Comparison of ENCODE assay signal across 8 mouse cellular contexts in the genomic region with DNA sequence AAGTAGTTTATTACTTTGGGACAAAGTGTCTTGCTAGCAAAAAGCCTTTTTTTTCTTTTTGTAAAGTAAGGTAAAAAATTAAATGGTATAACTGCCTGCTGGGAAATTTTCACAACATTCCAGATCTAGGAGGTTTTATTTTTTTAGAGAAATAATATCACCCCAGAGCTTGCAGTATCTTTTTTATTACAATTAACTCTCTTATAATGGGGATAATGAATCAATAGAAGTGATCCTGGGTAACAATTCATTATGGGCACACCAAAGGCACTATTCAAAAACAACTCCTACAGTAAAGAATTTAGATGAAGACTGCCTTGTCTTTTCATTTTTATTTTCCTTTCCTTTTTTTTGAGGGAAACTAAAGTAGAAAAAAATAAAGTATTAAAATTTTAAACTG. TPM values are rescaled to one million over a fixed set of nuclear protein-coding genes. Genes with fewer than 3 reads are reported as not detected.
DNase-seq lines count a peak whose midpoint lies in the region; ATAC-seq and TF ChIP-seq lines count a peak whose summit lies in the region.

No protein-coding gene starts in this region.

- ATAC-seq in heart, embryonic 12.5 days (ENCODE audit: insufficient number of reproducible peaks, low FRiP score) = no peak
- no peak for ATAC-seq in lung, embryonic 15.5 days (ENCODE audit: borderline replicate concordance, extremely low read depth, low FRiP score, low TSS enrichment)
- no peak for ATAC-seq in hindbrain, embryonic 13.5 days (ENCODE audit: low FRiP score)

- no peak overlapping the region for H3K9ac ChIP-seq in heart, embryonic 12.5 days
- no peak overlapping the region for H3K9ac ChIP-seq in lung, embryonic 15.5 days
- no peak overlapping the region for H3K9ac ChIP-seq in hindbrain, embryonic 13.5 days

- peak overlapping the region; percentile 98 for H3K4me3 ChIP-seq in heart, embryonic 10.5 days
- H3K4me3 ChIP-seq in heart, embryonic 12.5 days = no peak overlapping the region
- no peak overlapping the region for H3K4me3 ChIP-seq in lung, embryonic 15.5 days
- no peak overlapping the region for H3K4me3 ChIP-seq in hindbrain, embryonic 13.5 days
- peak overlapping the region; percentile 93 for H3K4me3 ChIP-seq in myocyte

- no peaks in the 10 kb centered on the region for H3K36me3 ChIP-seq in heart, embryonic 10.5 days
- no peaks in the 10 kb centered on the region for H3K36me3 ChIP-seq in heart, embryonic 12.5 days
- no peaks in the 10 kb centered on the region for H3K36me3 ChIP-seq in lung, embryonic 15.5 days
- no peaks in the 10 kb centered on the region for H3K36me3 ChIP-seq in hindbrain, embryonic 13.5 days
- H3K36me3 ChIP-seq in myocyte (ENCODE audit: control insufficient read depth, insufficient read depth) = peaks cover 10% of the 10 kb centered on the region

- H3K27ac ChIP-seq in heart, embryonic 10.5 days = 0 out of 2 replicates have a peak overlapping the region, but pooled peaks have one; percentile 99
- H3K27ac ChIP-seq in heart, embryonic 12.5 days (ENCODE audit: poor library complexity, severe bottlenecking) = no peak overlapping the region
- no peak overlapping the region for H3K27ac ChIP-seq in lung, embryonic 15.5 days
- H3K27ac ChIP-seq in hindbrain, embryonic 13.5 days = no peak overlapping the region

- H3K4me1 ChIP-seq in heart, embryonic 10.5 days = peaks cover 6% of the 10 kb centered on the region; the same call in 1 of the 2 replicates
- H3K4me1 ChIP-seq in heart, embryonic 12.5 days (replicated peaks) = peaks cover 16% of the 10 kb centered on the region
- peaks cover 12% of the 10 kb centered on the region for H3K4me1 ChIP-seq in lung, embryonic 15.5 days
- H3K4me1 ChIP-seq in hindbrain, embryonic 13.5 days (replicated peaks) = peaks cover 20% of the 10 kb centered on the region

- H3K9me3 ChIP-seq in heart, embryonic 10.5 days = no peaks in the 10 kb centered on the region
- H3K9me3 ChIP-seq in heart, embryonic 12.5 days (replicated peaks) = no peaks in the 10 kb centered on the region
- H3K9me3 ChIP-seq in lung, embryonic 15.5 days = no peaks in the 10 kb centered on the region
- H3K9me3 ChIP-seq in hindbrain, embryonic 13.5 days = no peaks in the 10 kb centered on the region

- H3ac ChIP-seq in myocyte (ENCODE audit: control insufficient read depth, insufficient read length) = no peak overlapping the region

- no peak overlapping the region for H3K4me2 ChIP-seq in heart, embryonic 12.5 days
- peak overlapping the region; percentile 61; the same call in 1 of the 2 replicates for H3K4me2 ChIP-seq in lung, embryonic 15.5 days
- H3K4me2 ChIP-seq in hindbrain, embryonic 13.5 days = peak overlapping the region; percentile 71
- peak overlapping the region; percentile 92 for H3K4me2 ChIP-seq in myocyte (ENCODE audit: low read depth)

- no peaks in the 10 kb centered on the region for H3K27me3 ChIP-seq in heart, embryonic 10.5 days (ENCODE audit: insufficient read depth, poor library complexity, severe bottlenecking)
- no peaks in the 10 kb centered on the region for H3K27me3 ChIP-seq in heart, embryonic 12.5 days (replicated peaks)
- no peaks in the 10 kb centered on the region for H3K27me3 ChIP-seq in lung, embryonic 15.5 days
- H3K27me3 ChIP-seq in hindbrain, embryonic 13.5 days = no peaks in the 10 kb centered on the region
- no peaks in the 10 kb centered on the region for H3K27me3 ChIP-seq in myocyte (ENCODE audit: control insufficient read depth, insufficient read depth, insufficient read length)

- no peak for DNase-seq in heart, embryonic 10.5 days (ENCODE audit: low spot score)
- no peak for DNase-seq in lung, postnatal 25 days (ENCODE audit: low spot score)
- DNase-seq in left cerebral cortex, postnatal 36 days (ENCODE audit: low spot score in 2 of 2) = no peak
- no peak for DNase-seq in lung, adult 18-20 months

- intact Hi-C loops in left cerebral cortex, postnatal 36 days (cut with DNase I) = loop anchor here (5.0 to 10.0 kb wide), 5 partner anchors 167 to 450 kb away; a partner anchor contains a TSS

- no peak for TF ChIP-seq POLR2A in myocyte (IDR thresholded peaks at IDR 0.05; ENCODE audit: insufficient read length, low read depth)

- H3K79me2 ChIP-seq in myocyte (ENCODE audit: control insufficient read depth, insufficient read depth) = peaks cover 62% of the 10 kb centered on the region

TF ChIP-seq in myocyte, 11 proteins besides CTCF, POLR2A, EP300 and RAD21:
- no peak for TF ChIP-seq TCF3 (IDR thresholded peaks at IDR 0.05; ENCODE audit: insufficient read length, low read depth)
- no peak for TF ChIP-seq USF1 (IDR thresholded peaks at IDR 0.05; ENCODE audit: low read depth)
- TF ChIP-seq MAX (IDR thresholded peaks at IDR 0.05; ENCODE audit: low read depth) = no peak
- no peak for TF ChIP-seq SRF (IDR thresholded peaks at IDR 0.05; ENCODE audit: control insufficient read depth, insufficient read length, low read depth)
- TF ChIP-seq TCF12 (IDR thresholded peaks at IDR 0.05; ENCODE audit: insufficient read depth, poor library complexity, severe bottlenecking) = no peak
- TF ChIP-seq E2F4 (IDR thresholded peaks at IDR 0.05; ENCODE audit: insufficient read depth) = no peak
TF ChIP-seq in myocyte: peak in this region for 0.

RNA-seq across cellular contexts. Expression of a gene that starts 2.0 kb away (rescaled TPM):
- polyA plus RNA-seq in heart, embryonic 10.5 days (2016; fragmentation: Nextera tagmentation; extraction: Ambion mirVana) = 52.6 and 76.8 TPM in 2 replicates
- polyA plus RNA-seq in heart, embryonic 12.5 days (2016; fragmentation: Nextera tagmentation; extraction: Ambion mirVana) = 77.8 and 81.6 TPM in 2 replicates
- polyA plus RNA-seq in lung, embryonic 15.5 days (2015; fragmentation: Nextera tagmentation; extraction: Ambion mirVana) = 52.2 and 52.6 TPM in 2 replicates
- 111 and 113 TPM in 2 replicates for polyA plus RNA-seq in hindbrain, embryonic 13.5 days (2015; fragmentation: Nextera tagmentation; extraction: Ambion mirVana)
- polyA plus RNA-seq in myocyte (2012; fragmentation: generic; extraction: Trizol) = 309 TPM
- 100 to 1,000 TPM; 669 to 679 TPM for total RNA-seq in left cerebral cortex, postnatal 36 days (2021)

Comparison
In these comparisons a context has a peak if more than half of its experiments do, and no peak if none do; other contexts are left out.
1. H3K4me3 ChIP-seq: peak in heart, embryonic 10.5 days (single experiment) and myocyte (single experiment); none in heart, embryonic 12.5 days (single experiment), lung, embryonic 15.5 days (single experiment) and hindbrain, embryonic 13.5 days (single experiment).